Mouse (Mus musculus) olfactory bulb, adult 2 months (tissue): ENCODE results near the gene Slc30a2.

Source experiments
- CTCF ChIP-seq: fragments of 200-500 bp; IDR thresholded peaks from 2 replicates; pipeline ENCODE4 v1.5.1; 2012; ENCODE audit warnings: low read depth, mild to moderate bottlenecking, low read length, moderate library complexity; ENCODE audit not compliant: insufficient read depth
- POLR2A ChIP-seq: fragments of 200-500 bp; IDR thresholded peaks from 2 replicates; pipeline ENCODE4 v1.6.1; 2012; ENCODE audit warnings: mild to moderate bottlenecking, low read depth, low read length, moderate library complexity; ENCODE audit not compliant: insufficient read depth

DNA sequence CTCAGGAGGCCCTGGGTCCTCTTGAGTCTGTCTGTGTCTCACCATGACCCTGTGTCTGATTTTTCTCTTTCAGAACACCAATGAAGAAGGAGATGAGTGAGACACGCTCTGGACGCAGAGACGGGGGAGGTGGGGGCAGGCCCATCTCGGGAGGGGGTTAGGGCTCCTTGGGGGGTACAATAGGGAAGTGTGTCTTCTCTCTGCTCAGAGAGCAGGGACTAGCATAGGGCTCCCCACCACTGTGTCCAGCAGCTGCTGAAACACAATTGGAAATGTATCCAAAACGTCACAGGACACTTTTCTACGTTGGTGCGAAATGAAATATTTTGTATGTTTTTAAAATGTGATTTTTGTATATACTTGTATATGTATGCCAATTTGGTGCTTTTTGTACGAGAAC lies 14.1 kb upstream of the Slc30a2 start:
- TF ChIP-seq CTCF: no peak
- TF ChIP-seq POLR2A: no peak
